ENCODE assay signal across 26 mouse cellular contexts in genomic region chr2:27320820-27321219, GRCm38 (mm10).
A peak's percentile ranks its signal among the peaks of the same experiment; 100 is the strongest.
DNase-seq lines count a peak whose midpoint lies in the region; ATAC-seq lines count a peak whose summit lies in the region.
"Had no signal": no experiment of that assay in that cellular context is flagged by ENCODE, and none has a peak within 500 bp of the region (broad histone marks: within the 10 kb centered on the region; RNA-seq: fewer than 3 reads in every experiment).

No protein-coding gene starts in this region.

- peaks cover 81% of the 10 kb centered on the region for H3K4me1 ChIP-seq in forebrain, embryonic 10.5 days
- peaks cover 20% of the 10 kb centered on the region; the same call in 1 of the 2 replicates for H3K4me1 ChIP-seq in forebrain, embryonic 15.5 days
- peaks cover 64% of the 10 kb centered on the region for H3K4me1 ChIP-seq in midbrain, embryonic 12.5 days
- peaks cover 23% of the 10 kb centered on the region for H3K4me1 ChIP-seq in midbrain, embryonic 11.5 days (ENCODE audit: control insufficient read depth, insufficient read depth, low read length)

- WGBS in forebrain, embryonic 10.5 days, result 53% methylated on average over 8 of the region's 8 CpGs
- WGBS in forebrain, embryonic 15.5 days, result 52% methylated on average over 8 of the region's 8 CpGs
- 50% methylated on average over 8 of the region's 8 CpGs for WGBS in midbrain, embryonic 12.5 days
- 57% methylated on average over 8 of the region's 8 CpGs for WGBS in midbrain, embryonic 11.5 days

- no peak overlapping the region for H3K9ac ChIP-seq in forebrain, embryonic 15.5 days (replicated peaks)
- H3K9ac ChIP-seq in midbrain, embryonic 12.5 days (replicated peaks), result no peak overlapping the region
- no peak overlapping the region for H3K9ac ChIP-seq in midbrain, embryonic 11.5 days (ENCODE audit: low read length)
- H3K9ac ChIP-seq: embryonic facial prominence, embryonic 12.5 days; embryonic facial prominence, embryonic 15.5 days; forebrain, embryonic 13.5 days; forebrain, postnatal 0 days; heart, embryonic 13.5 days; hindbrain, embryonic 12.5 days; hindbrain, embryonic 15.5 days; intestine, embryonic 15.5 days had no signal

- no peaks in the 10 kb centered on the region for H3K27me3 ChIP-seq in forebrain, embryonic 10.5 days (ENCODE audit: poor library complexity, severe bottlenecking)
- no peaks in the 10 kb centered on the region for H3K27me3 ChIP-seq in forebrain, embryonic 15.5 days
- no peaks in the 10 kb centered on the region for H3K27me3 ChIP-seq in midbrain, embryonic 12.5 days
- no peaks in the 10 kb centered on the region for H3K27me3 ChIP-seq in midbrain, embryonic 11.5 days (ENCODE audit: control insufficient read depth, insufficient read depth, low read length)
- H3K27me3 ChIP-seq: embryonic facial prominence, embryonic 12.5 days; embryonic facial prominence, embryonic 15.5 days; forebrain, embryonic 13.5 days; heart, embryonic 13.5 days; hindbrain, embryonic 12.5 days; hindbrain, embryonic 15.5 days; intestine, embryonic 15.5 days had no signal

- ATAC-seq in forebrain, embryonic 15.5 days (replicated peaks), result no peak
- no peak for ATAC-seq in midbrain, embryonic 12.5 days (ENCODE audit: low FRiP score, low read depth)
- ATAC-seq in midbrain, embryonic 11.5 days (ENCODE audit: low FRiP score), result no peak
- ATAC-seq: intestine, embryonic 15.5 days had no signal

- peak overlapping the region; percentile 62 for H3K27ac ChIP-seq in forebrain, embryonic 10.5 days
- H3K27ac ChIP-seq in forebrain, embryonic 15.5 days (replicated peaks), result no peak overlapping the region
- H3K27ac ChIP-seq in midbrain, embryonic 12.5 days (replicated peaks), result peak overlapping the region; percentile 70
- H3K27ac ChIP-seq in midbrain, embryonic 11.5 days (ENCODE audit: low read depth, low read length), result no peak overlapping the region
- H3K27ac ChIP-seq: embryonic facial prominence, embryonic 12.5 days; embryonic facial prominence, embryonic 15.5 days; gastrocnemius, adult 2 months; heart, adult 2 months; heart, embryonic 13.5 days; hindbrain, embryonic 15.5 days; intestine, embryonic 15.5 days had no signal

- no peaks in the 10 kb centered on the region for H3K9me3 ChIP-seq in forebrain, embryonic 10.5 days
- no peaks in the 10 kb centered on the region for H3K9me3 ChIP-seq in forebrain, embryonic 15.5 days
- H3K9me3 ChIP-seq in midbrain, embryonic 12.5 days, result no peaks in the 10 kb centered on the region
- no peaks in the 10 kb centered on the region for H3K9me3 ChIP-seq in midbrain, embryonic 11.5 days (ENCODE audit: control insufficient read depth, low read length)
- H3K9me3 ChIP-seq: embryonic facial prominence, embryonic 12.5 days; embryonic facial prominence, embryonic 15.5 days; forebrain, embryonic 13.5 days; heart, embryonic 10.5 days; heart, embryonic 13.5 days; hindbrain, embryonic 12.5 days; hindbrain, embryonic 15.5 days; intestine, embryonic 15.5 days had no signal

- H3K4me3 ChIP-seq in forebrain, embryonic 10.5 days, result no peak overlapping the region
- H3K4me3 ChIP-seq in forebrain, embryonic 15.5 days, result no peak overlapping the region
- H3K4me3 ChIP-seq in midbrain, embryonic 12.5 days, result no peak overlapping the region
- no peak overlapping the region for H3K4me3 ChIP-seq in midbrain, embryonic 11.5 days (ENCODE audit: low read depth, low read length)
- H3K4me3 ChIP-seq: embryonic facial prominence, embryonic 12.5 days; embryonic facial prominence, embryonic 15.5 days; forebrain, embryonic 13.5 days; gastrocnemius, adult 2 months; heart, adult 2 months; heart, embryonic 10.5 days; heart, embryonic 13.5 days; hindbrain, embryonic 12.5 days; hindbrain, embryonic 15.5 days; intestine, embryonic 15.5 days had no signal

- no peak for DNase-seq in forebrain, embryonic 10.5 days (ENCODE audit: extremely low spot score, low spot score)
- no peak for DNase-seq in midbrain, embryonic 11.5 days (ENCODE audit: low spot score, missing footprints)
- peak; percentile 51 for DNase-seq in Muller cell, postnatal 12 days (ENCODE audit: inconsistent ontology term)
- peak; percentile 37 for DNase-seq in fat pad, adult 2 months (ENCODE audit: extremely low read depth, low read depth, low spot score)
- DNase-seq in urinary bladder, postnatal 36 days (ENCODE audit: low spot score in 2 of 2), result no peak
- DNase-seq in gastrocnemius, postnatal 25 days, result no peak
- DNase-seq: cerebellum, adult 11 months; cerebellum, adult 2 months; cerebellum, adult 9-11 months; cerebellum, postnatal 25 days; gastrocnemius, adult 2 months; gastrocnemius, postnatal 14 days; heart, adult 2 months; heart, postnatal 14 days; heart, postnatal 4 days had no signal

- peaks cover 10% of the 10 kb centered on the region; the same call in 1 of the 2 replicates for H3K36me3 ChIP-seq in forebrain, embryonic 10.5 days (replicated peaks)
- no peaks in the 10 kb centered on the region for H3K36me3 ChIP-seq in forebrain, embryonic 15.5 days
- H3K36me3 ChIP-seq in midbrain, embryonic 12.5 days, result no peaks in the 10 kb centered on the region
- no peaks in the 10 kb centered on the region for H3K36me3 ChIP-seq in midbrain, embryonic 11.5 days (ENCODE audit: control insufficient read depth, insufficient read depth, low read length)
- H3K36me3 ChIP-seq: embryonic facial prominence, embryonic 12.5 days; embryonic facial prominence, embryonic 15.5 days; heart, embryonic 10.5 days; heart, embryonic 13.5 days; hindbrain, embryonic 15.5 days; intestine, embryonic 15.5 days had no signal

- H3K4me2 ChIP-seq in forebrain, embryonic 15.5 days (replicated peaks), result no peak overlapping the region
- H3K4me2 ChIP-seq in midbrain, embryonic 12.5 days (replicated peaks), result no peak overlapping the region
- H3K4me2 ChIP-seq in midbrain, embryonic 11.5 days, result no peak overlapping the region
- H3K4me2 ChIP-seq: embryonic facial prominence, embryonic 12.5 days; embryonic facial prominence, embryonic 15.5 days; forebrain, embryonic 13.5 days; heart, embryonic 13.5 days; hindbrain, embryonic 12.5 days; hindbrain, embryonic 15.5 days; intestine, embryonic 15.5 days had no signal

Comparison
In these comparisons a context has a peak if more than half of its experiments do, and no peak if none do; other contexts are left out.
1. H3K27ac ChIP-seq: peak in forebrain, embryonic 10.5 days (single experiment) and midbrain, embryonic 12.5 days (single experiment); none in forebrain, embryonic 15.5 days (single experiment) and midbrain, embryonic 11.5 days (single experiment).
2. DNase-seq: peak in Muller cell, postnatal 12 days (single experiment) and fat pad, adult 2 months (single experiment); none in forebrain, embryonic 10.5 days (single experiment), midbrain, embryonic 11.5 days (single experiment), urinary bladder, postnatal 36 days (0 of 2) and gastrocnemius, postnatal 25 days (single experiment).